Mouse (Mus musculus): Measurements from ENCODE around the gene Pakap.

GRCm38 (mm10) chr4:57861856-57862255, 293.9 kb downstream of the Pakap start:
- TF ChIP-seq CTCF (IDR thresholded peaks at IDR 0.05; ENCODE audit: low read depth, low read length) (no peak), POLR2A (IDR thresholded peaks at IDR 0.05; ENCODE audit: extremely low read depth, insufficient read depth, low read length) (no peak)

Data from liver, adult 2 months (tissue).